Mouse (Mus musculus): ENCODE measurements around the gene Pafah2.

Pafah2 gene

DNA sequence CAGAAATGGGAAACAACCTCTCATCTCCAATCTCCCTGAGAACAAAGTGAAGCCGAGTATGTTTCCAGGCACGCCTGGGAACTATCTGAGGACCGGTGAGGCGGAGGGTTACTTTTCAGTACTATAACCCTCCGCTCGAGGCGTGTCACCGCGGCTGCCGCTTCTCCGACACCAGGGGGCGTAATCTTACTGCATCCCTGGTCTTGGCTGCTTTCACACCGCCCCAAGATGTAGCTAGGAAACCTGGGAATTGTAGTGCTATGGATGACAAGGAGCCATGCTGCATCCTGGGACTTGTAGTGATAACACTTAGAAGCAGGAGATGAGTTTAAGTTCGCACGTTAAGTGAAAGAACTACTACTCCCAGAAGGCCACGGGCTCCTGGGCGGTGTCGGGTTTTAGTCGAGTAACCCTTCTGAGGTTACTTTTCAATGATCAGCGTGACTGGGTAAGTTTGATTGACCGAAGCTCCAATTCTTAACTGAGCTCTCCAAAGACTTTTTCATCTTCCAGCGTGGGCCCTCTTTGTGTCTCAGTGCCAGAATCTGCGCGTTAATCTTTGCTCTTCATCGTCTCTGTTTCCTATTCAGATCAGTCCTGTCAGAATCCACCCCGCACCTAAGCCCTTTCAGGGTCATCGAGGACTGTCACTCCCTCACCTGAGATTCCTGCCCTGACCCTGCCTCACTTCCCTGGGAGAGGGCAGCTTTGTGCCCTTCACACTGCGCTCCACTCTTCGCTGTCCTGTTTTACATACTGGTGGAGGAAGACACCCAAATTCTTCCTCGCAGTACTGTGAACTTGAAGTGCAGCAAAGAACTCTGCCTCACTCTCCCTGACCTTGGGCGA lies at the start of gene Pafah2:
Gene Pafah2 (plus strand): TSS at position 344 of the 849 bp plus-strand sequence.
- DNase-seq, result peak; percentile 95

DNA sequence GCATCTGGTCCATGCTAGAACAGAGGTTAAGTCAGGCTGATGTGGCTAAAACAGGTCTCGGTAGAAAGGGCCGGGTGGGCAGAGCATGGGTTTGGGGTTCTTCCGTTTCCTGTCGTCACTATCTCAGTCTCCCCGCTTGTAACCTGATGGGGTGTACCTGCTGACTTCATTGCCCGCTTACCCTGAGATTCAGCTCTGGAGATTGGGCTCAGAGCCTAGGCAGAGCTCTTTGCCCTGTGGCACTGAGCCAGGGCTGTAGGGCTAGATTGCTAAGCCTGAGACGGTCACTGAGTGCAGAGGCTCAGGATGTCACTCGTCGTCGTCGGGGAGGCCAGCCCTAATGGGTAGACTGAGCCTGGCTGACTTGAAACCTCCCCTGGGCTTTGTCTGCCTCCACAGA lies 48.0 kb upstream of the Pafah2 start:
- peak; percentile 46 for DNase-seq

DNA sequence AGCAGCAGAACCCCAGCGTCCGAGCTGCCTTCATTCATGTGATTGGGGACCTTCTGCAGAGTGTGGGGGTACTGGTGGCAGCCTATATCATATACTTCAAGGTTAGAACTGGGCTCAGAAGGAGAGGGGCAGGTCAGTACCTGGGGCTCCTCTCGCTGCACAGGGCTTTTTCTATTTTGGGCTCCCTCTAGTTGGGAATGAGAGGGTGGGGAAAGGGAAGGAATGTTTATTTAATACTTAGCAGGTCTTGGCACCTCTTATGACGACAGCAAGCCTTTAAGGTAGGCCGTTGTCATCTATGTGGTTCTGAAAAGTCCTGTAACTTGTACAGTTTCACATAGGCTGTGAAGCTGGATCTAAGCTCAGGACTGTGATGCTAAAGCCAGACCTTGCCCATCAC lies 47.6 kb upstream of the Pafah2 start:
- DNase-seq, result no peak

DNA sequence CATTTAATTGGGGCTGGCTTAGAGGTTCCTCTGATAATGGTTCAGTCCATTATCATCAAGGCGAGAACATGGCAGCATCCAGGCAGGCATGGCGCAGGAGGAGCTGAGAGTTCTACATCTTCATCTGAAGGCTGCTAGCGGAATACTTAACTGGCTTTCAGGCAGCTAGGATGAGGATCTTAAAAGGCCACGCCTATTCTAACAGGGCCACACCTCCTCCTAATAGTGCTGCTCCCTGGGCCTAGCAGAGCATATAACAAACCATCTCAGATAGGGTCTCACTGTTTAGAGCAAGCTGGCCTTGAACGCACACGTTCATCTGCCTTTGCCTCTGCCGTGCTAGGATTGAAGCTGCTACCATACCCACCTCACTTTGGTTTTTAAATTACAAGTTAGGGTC lies 46.3 kb upstream of the Pafah2 start:
- no peak for DNase-seq

DNA sequence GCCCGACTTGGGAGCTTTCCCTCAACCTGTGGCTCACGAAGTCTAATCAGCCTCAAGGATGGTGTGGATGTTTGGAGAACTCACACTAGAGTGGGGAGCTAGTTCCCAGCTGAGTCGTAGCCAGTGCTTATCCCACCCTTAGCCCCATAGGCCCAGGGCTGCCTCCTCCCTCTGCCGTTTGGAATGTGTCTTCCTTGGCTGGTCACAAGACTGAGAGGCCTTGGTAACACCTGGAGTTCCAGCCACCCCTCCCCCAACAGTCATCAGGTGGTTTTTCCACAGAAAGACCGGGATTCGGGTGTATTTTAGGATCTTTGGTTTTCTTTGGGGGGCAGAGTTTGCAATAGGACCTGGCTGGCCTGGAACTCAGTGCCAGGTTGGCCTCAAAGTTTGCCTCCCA lies 45.5 kb upstream of the Pafah2 start:
- DNase-seq, result no peak

DNA sequence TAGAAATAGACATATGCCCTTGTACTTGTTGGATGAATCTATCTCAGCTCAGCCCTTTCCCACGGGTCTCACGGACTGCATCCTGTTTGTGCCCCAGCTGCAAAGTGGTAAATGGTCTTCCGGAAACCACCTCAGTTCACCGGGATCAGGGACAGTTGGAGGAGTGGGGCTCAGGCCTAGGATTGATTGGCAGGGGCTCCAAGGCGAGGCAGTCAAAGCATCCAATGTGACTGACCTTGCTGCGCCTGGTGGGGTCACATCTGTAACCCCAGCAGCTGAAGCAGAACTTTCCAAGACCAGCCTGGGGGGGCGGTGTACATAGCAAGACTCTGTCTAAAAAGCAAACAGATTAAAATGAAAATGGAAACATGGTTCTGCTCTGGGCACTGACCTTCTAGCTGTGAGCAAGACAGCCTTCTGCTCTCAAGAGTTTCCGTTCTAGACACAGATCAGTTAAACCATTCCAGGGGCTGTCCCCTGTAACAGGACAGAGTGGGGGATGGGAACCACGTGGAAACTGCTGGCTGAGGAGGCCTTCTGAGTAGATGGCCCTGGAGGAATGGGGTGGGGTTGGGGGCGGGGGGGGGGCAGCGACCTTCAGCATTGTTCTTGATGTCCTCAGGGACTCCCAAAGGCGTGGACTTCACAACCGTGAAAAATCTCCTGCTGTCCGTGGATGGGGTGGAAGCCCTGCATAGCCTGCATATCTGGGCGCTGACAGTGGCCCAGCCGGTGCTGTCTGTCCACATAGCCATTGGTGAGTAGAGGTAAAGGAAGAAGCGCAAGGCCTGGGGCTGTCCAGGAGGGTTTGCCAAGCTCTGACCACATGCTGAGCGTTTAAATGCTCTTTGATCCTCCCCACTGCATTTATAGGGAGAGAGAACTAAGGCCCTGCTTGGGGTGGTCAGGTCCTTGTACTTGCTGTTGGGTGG lies 44.5 kb upstream of the Pafah2 start:
- DNase-seq, result no peak

DNA sequence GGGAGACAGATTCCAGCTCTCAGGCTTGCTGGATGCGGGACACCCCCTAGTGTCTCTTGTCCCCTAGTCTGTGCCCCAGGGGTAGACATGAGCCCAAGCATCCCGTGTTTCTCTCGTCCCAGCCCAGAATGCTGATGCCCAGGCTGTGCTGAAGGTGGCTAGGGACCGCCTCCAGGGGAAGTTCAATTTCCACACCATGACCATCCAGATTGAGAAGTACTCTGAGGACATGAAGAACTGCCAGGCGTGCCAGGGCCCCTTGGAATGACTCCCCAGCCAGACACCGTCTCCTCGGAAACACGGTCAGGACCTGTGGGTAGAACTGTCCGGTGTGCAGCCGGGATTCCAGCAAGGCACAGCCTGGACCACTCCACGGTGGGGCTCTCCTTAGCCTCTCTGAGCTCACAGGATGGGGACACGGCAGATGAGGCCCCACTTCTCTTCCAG lies 43.8 kb upstream of the Pafah2 start:
- no peak for DNase-seq

DNA sequence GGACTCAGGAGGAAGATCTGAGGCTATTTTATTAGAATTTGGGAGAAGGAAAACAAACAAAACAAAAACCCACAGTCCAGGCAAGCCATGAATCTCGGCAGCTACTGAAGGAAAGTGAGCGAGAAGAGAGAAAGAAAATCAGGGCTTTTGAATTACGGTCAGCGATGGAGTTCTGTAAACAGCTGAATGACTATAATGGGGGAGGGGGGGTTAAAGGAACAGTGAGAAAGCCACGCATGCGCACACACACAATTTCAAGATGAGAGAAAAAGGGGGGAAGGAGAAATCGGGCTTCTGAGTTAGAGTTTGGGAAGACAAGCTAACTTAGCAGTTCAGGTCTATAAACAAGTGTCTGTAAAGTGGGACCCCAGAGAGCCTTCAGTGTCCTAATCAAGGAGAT lies 43.2 kb upstream of the Pafah2 start:
- DNase-seq, result no peak

DNA sequence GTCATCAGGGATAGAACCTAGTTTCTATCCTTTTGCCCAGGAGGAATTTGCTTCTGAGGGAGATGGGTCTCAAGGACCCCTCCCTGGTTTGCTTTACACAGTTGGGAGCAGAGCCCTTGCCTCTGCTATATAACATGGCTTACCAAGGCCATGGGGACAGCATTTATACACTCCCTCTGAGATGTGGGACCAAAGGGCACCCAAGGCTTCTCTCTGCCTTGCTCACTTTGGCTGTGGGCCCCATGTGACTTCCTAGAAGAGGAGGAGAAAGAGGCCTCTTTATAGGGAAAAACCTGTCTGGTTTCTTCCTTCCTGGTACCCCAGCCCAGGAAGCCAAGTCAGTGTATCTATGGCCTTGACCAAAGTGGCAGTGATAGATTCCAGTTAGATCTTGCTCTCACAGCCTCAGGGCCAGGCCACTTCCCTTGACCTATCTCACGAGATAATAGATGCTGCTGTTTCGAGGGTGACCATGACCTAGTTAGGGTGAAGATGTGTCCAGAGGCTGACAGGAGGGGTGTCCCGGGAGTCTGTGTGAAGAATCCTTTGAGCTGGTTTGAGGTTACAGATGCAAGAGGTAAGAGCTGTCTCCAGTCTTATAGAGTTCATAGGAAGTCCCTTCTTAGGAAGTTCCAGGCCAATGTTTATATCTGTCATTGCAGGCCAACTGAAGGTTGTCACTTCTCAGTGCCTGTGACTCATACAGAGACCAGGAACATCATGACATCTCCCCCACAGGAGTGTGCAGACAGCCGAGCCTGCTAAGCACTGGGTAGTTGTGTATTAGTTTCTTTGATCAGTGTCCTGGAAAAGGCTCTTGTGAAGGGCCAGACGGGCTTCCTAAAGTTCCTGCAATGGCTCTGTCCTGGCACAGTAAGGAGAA lies 42.4 kb upstream of the Pafah2 start:
- no peak for DNase-seq

DNA sequence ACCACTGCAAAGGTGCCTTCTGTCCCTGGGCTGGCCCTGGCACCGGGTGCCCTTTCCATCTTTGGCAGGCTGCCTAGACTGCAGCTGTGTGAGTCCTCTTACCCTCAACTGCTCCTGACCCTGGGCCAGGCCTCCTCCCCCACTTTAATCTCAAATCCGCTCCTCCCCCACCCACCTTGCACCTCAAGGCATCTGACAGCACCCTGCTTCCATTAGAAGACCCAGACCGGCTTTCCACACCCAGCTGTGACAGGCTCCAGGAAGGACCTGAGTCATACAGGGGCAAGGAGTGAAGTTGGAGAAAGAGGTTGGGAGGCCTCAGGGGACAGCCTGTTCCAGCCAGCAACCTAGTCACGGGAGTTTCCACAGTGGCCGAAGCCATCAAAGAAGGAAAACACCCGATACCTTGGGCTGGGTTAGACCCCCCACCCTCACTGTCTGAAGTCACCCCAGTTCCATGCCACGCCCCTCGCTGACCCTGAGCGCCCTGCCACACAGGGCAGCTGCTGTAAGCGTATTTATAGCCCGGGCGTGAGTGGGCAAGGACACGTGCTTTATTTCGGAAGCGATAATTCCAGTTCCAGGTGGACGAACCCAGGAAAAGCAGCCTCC lies 40.2 kb upstream of the Pafah2 start:
- peak; percentile 65 for DNase-seq

DNA sequence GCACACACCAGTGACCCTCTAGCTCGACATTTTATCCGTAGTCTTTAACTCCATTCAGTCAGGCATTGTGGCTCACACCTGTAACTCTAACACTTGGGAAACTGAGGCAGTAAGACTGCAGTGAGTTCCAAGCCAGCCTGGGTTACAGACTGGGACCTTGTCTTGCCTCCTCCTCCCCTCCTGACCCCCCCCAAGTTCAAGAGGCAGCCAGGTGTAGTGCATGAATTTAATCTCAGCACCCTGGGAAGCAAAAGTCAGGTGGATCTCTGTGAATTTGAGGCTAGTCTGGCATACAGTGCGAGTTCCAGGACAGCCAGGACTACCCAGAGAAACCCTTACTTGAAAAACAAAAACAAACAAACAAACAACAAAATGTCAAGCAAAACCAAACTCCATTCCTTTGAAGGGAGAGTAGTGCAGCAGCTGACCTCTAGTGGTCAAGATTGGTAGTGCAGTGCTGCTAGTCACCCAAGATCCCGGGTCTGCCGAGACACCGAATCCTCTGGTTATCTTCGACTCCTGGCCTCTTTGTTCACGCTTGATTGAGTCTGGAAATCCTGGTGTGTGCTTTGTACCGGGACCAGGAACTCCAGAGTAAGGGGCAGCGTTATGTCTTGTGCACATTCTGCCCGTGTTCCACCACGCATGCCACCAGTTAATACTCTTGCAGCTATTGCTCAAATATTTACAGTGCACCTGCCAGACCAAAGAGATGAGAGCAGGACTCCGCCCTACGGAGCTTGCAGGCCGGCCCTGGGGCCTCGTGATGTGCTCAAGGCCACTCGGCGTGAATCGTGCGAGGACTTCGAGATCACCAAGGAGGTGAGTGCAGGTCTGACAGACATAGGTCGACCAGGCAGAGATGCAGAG lies 39.3 kb upstream of the Pafah2 start:
- DNase-seq, result peak; percentile 85

DNA sequence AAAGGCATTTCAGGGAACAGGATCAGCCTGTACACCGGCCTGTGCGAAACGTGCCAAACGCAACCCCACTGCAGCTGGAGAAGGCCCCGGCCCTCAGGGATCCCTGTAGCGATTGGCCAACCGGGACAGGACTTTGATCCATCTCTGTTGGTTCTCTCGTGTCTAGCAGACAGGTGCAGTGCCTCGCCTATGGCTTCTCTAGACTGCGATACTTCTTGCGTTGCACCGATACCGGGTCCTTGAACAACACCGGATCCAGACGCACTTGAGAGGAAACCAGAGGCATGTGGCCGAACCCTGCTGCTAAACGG lies 38.7 kb upstream of the Pafah2 start:
- no peak for DNase-seq

DNA sequence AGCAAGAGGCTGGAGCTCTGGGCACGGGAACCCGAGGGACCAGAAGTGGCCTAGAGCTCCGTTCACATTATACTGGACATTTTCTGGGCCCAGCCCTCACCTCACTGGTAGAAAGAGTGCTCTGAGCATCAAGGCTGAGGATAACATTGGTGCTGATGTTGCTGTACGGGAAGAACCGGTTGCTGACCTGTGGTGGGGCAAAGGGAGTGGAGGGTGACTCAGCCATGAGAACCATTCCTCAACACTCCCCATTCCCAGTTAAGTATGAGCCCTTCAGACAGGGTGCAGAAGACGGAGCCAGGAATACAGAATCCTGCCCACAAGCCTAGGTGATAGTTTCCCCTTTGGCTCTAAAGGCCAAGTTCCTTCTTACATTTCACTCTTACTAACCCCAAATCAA lies 36.5 kb upstream of the Pafah2 start:
- no peak for DNase-seq

DNA sequence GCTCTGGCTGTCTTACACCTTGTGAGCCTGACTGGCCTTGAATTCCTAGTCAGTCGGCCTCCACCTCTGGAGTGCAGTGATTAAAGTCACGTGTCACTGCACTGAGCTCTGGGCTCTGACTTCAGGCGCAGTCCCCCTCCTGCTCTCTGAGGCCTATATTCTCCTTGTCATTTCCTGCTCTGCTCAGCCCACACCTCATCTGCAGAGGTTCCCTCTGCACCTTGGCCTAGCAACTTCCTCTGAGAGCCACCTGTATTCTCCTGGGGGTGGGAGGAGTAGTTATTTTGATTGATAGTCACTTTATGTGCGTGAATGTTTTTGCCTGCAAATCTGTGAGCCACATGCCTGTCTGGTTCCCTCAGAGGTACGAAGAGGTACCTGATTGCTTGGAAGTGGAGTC lies 34.9 kb upstream of the Pafah2 start:
- no peak for DNase-seq

DNA sequence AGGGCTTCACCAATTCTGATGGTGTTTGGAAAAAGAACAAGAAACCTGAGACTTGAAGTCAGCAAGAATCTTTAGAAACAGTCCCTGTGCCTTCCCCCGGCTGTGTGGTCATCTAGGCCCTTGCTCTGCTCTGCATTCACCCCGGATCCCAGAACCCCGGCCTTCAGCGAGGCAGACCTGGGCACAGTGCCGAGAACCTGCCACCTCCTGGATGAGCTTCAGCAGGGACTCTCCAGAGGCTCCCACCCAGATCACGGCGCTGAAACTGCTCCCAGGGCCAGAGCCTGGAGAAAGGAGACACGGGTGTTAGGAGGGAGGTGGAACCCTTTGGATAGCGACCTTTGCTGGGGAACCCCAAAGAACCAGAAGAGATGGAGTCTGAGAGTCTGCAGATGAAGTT lies 34.0 kb upstream of the Pafah2 start:
- DNase-seq, result no peak

DNA sequence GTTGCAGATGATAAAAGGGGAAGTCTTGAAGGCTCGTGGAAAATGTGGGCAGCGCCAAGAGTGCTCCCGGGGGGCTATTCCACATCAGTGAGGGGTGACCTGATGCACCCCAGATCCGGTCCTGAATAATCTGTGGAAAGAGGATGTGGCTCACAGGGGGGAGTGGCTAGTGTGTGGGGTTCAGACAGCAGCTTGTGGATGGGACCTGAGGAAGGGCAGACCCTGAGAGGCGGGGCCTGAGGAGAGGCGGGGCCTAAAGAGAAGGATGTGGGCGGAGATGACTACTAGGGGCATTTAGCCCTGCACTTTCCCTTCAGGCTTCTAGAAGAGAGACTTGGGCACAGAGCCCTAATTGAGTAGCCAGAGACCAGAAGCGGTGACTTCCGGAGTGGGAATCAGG lies 33.5 kb upstream of the Pafah2 start:
- DNase-seq, result no peak

DNA sequence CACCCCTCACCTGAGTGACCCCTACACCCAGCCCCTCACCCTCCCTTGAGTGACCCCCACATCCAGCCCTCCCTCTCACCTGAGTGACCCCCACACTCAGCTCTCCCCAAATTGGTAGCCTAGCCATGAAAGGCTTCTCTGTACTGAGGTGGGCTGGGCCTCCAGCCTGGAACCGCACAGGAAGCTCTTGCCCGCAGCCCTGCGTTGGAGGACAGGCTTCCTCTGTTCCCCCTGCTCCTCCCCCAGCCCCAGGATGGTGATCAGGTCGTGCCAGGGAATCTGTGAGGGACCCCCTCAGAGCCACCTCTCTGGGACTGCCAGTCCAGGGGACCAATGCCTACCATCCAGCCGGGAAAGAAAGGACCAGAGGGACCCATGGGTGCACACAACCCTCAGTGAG lies 30.8 kb upstream of the Pafah2 start:
- DNase-seq, result no peak

DNA sequence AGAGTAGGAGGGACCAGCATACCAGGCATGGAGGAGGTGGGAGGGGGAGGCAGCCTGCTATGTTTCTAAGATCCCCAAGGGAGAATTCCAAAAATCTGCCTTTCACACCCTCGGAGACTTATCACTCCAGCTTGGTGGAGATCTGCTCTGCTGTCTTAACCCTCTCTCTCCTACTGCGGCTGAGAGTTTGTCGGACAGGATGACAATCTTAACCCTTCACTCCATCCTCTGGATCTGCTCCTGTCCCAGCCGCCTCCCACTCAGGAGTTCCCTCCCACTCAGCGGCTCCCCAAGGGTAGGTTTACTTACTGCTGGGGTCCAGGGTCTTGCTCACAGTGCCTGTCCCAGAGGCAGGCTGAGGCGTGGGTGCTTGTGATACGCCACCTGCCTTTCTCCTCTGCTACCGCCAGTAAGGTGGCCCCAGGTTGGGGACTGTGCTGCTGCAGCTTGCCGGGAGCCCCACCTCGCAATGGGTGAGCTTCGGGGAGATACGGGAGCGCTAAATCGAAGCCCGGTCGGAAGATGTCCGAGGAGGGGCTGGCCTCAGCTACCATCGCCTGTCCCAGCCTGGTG lies 25.4 kb upstream of the Pafah2 start:
- DNase-seq, result no peak

DNA sequence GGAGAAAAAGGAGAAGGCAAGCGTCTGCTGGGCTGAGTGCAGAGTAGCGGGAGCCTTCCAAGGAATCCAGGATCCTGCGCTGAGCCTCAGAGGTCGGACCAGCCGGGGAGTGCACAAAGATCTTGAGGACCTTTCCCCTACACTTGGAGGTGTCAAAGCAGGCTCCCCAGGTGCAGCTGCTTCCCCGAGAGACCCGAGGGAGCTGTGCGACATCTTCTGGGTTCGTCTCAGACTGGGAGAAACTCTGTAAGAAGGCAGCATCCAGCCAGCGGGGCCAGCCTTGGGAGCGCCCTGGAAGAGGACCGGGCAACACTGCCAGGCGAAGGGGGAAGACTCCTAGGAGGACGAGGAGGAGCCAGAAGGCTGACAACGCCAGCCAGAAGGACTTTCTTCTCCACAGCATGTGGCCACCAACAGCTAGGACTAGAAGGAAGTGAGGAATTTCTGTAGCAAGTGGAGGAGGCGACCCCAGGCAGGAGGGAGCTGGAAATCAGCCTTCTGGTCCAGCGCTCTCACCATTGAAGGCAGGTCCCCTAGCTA lies 24.7 kb upstream of the Pafah2 start:
- DNase-seq, result no peak

DNA sequence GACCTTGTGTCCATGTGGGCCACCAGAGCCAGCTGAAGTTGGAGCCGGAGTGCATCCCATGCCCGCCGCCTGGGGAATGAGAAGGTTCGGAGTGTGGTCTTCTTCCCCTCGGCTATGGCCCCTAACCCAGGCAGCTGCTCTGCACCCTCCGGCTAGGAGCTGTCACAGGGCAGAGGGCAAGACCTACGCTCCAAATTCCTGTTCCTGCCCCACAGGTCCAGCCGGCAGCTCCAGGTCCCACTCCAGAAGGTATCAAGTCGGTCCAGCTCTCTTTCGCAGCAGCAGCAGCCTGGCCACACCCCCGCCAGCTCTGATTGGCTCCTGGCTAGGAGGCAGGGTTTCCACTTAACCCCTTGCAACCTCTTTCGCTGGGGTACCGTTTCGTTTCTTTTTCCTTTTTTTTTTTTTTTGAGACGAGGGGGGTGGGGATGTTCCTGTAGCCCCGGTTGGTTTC lies 23.8 kb upstream of the Pafah2 start:
- DNase-seq, result peak; percentile 81

DNA sequence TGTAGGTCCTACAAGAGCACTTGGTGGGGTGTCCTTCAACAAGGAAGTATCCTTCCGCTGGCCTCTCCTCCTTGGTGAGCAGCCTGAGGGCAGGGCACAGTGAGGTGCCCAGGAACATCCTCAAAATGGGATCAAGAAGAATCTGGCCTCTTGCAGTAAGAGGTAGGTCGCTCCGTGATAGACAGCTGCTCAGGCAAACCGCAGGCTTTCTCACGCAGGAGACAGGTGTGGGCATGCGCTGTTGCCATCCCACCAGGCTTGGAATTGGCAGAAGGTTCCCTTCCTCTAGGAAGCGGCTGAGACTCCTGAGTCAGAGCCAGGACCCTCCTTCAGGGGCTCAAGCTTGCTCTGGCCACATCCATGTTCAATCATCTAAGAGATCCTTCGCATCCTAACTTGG lies 22.8 kb upstream of the Pafah2 start:
- no peak for DNase-seq
